ENCODE assay signal across 8 mouse cellular contexts in genomic region chr2:113847678-113848244, GRCm38 (mm10). TPM values are rescaled to one million over a fixed set of nuclear protein-coding genes. Genes with fewer than 3 reads are reported as not detected.
DNase-seq lines count a peak whose midpoint lies in the region; ATAC-seq lines count a peak whose summit lies in the region.

No protein-coding gene starts in this region.

- DNase-seq in cerebellum, postnatal 25 days: peak; percentile 15 to 17
- DNase-seq in cerebellum, postnatal 36 days: no peak
- DNase-seq in thymus, postnatal 0 days (ENCODE audit: low spot score): peak; percentile 8
- DNase-seq in thymus, adult 18-20 months: no peak
- DNase-seq in hindbrain, embryonic 14.5 days (ENCODE audit: low spot score): no peak
- DNase-seq in ovary, postnatal 36 days (ENCODE audit: low spot score): no peak
- no peak for DNase-seq in layer of hippocampus, postnatal 25 days (ENCODE audit: extremely low spot score in 1 of 2, low spot score in 1 of 2)

- no peak for ATAC-seq in hindbrain, embryonic 14.5 days (ENCODE audit: low FRiP score)

- peak overlapping the region; percentile 47 for H3K4me3 ChIP-seq in hindbrain, embryonic 14.5 days (replicated peaks; ENCODE audit: low read length)
- peak overlapping the region; percentile 94 for H3K4me3 ChIP-seq in macrophage (ENCODE audit: inconsistent target)

- no peaks in the 10 kb centered on the region for H3K9me3 ChIP-seq in hindbrain, embryonic 14.5 days (ENCODE audit: control insufficient read depth, low read length)

- H3K4me2 ChIP-seq in hindbrain, embryonic 14.5 days (replicated peaks): peak overlapping the region; percentile 85

- no peaks in the 10 kb centered on the region for H3K36me3 ChIP-seq in hindbrain, embryonic 14.5 days (replicated peaks; ENCODE audit: control insufficient read depth, insufficient read depth)
- H3K36me3 ChIP-seq in macrophage (ENCODE audit: inconsistent target): 0 out of 2 replicates have a peak, but pooled peaks cover under 1% of the 10 kb centered on the region

- under 1% methylated on average over 24 of the region's 24 CpGs for WGBS in hindbrain, embryonic 14.5 days
- WGBS in macrophage (ENCODE audit: missing documents): under 1% methylated on average over 24 of the region's 24 CpGs

- H3K27ac ChIP-seq in hindbrain, embryonic 14.5 days: no peak overlapping the region
- H3K27ac ChIP-seq in macrophage: peak overlapping the region; percentile 98

- peaks cover 11% of the 10 kb centered on the region for H3K4me1 ChIP-seq in hindbrain, embryonic 14.5 days (replicated peaks; ENCODE audit: control insufficient read depth, insufficient read depth, low read length)

- H3K79me2 ChIP-seq in macrophage (ENCODE audit: inconsistent target): peaks cover 53% of the 10 kb centered on the region

- no peaks in the 10 kb centered on the region for H3K27me3 ChIP-seq in hindbrain, embryonic 14.5 days (ENCODE audit: control insufficient read depth, insufficient read depth, low read length)

- H3K9ac ChIP-seq in hindbrain, embryonic 14.5 days: peak overlapping the region; percentile 69

RNA-seq across cellular contexts. Expression of gene Arhgap11a, which starts 0.7 kb away (rescaled TPM):
- polyA plus RNA-seq in thymus, postnatal 0 days (2015; fragmentation: Nextera tagmentation; extraction: Ambion mirVana): 22.7 and 27.4 TPM in 2 replicates
- polyA plus RNA-seq in hindbrain, embryonic 14.5 days (2014; fragmentation: Nextera tagmentation; extraction: Ambion mirVana): 1.1 TPM in 2 replicates
- total RNA-seq in macrophage (2018; cell fraction: chromatin; rRNA removed): 10 to 100 TPM in 21 of 26 experiments, 1 to 10 TPM in 5; 6.0 to 44.8 (median 20.1) TPM
- 10 to 100 TPM in 25 of 26 experiments, 1 to 10 TPM in 1; 9.8 to 26.3 (median 19.9) TPM for total RNA-seq in macrophage (2018; cell fraction: cytosol; rRNA removed)
- total RNA-seq in macrophage (2018; cell fraction: nucleus; rRNA removed): 10 to 100 TPM in 25 of 26 experiments, 1 to 10 TPM in 1; 9.9 to 41.9 (median 19.3) TPM
- 17.0 to 23.3 TPM (median 23.1 TPM) in 3 replicates for polyA plus RNA-seq in macrophage (2018)
- 1 to 10 TPM; 2.0 to 2.4 TPM for total RNA-seq in layer of hippocampus, postnatal 25 days (2021)

RNA-seq across cellular contexts. Expression of gene Scg5, which starts 18.8 kb away (rescaled TPM):
- 2.6 and 3.2 TPM in 2 replicates for polyA plus RNA-seq in thymus, postnatal 0 days (2015; fragmentation: Nextera tagmentation; extraction: Ambion mirVana)
- polyA plus RNA-seq in hindbrain, embryonic 14.5 days (2014; fragmentation: Nextera tagmentation; extraction: Ambion mirVana): 240 and 244 TPM in 2 replicates
- total RNA-seq in macrophage (2018; cell fraction: chromatin; rRNA removed): 1 to 10 TPM in 6 of 26 experiments, not detected in 20; 1.6 to 2.6 (median 2.2) TPM
- under 1 TPM in 1 of 26 experiments, not detected in 25; 0.42 TPM for total RNA-seq in macrophage (2018; cell fraction: cytosol; rRNA removed)
- not detected for total RNA-seq in macrophage (2018; cell fraction: nucleus; rRNA removed)
- not detected in 3 replicates for polyA plus RNA-seq in macrophage (2018)
- 100 to 1,000 TPM; 371 to 410 TPM for total RNA-seq in layer of hippocampus, postnatal 25 days (2021)

Comparison
In these comparisons a context has a peak if more than half of its experiments do, and no peak if none do; other contexts are left out.
1. DNase-seq: peak in cerebellum, postnatal 25 days (2 of 2) and thymus, postnatal 0 days (single experiment); none in cerebellum, postnatal 36 days (0 of 2), thymus, adult 18-20 months (0 of 2), hindbrain, embryonic 14.5 days (single experiment), ovary, postnatal 36 days (single experiment) and layer of hippocampus, postnatal 25 days (0 of 2).
2. RNA of gene Scg5, which starts 18.8 kb away (polyA plus RNA-seq): 240 to 244 TPM in hindbrain, embryonic 14.5 days; 2.6 to 3.2 TPM in thymus, postnatal 0 days and not detected in macrophage; every median in the first group is over 10 times any median in the second.